Mouse (Mus musculus) neural tube, embryonic 15.5 days (tissue): ENCODE measurements around the gene Bcr. TPM values are rescaled to one million over a fixed set of nuclear protein-coding genes. Genes with fewer than 3 reads are reported as not detected.

Experiments
- ATAC-seq: fragments of 200-750 bp; cut with Nextera tagmentation; 2 replicates; pipeline ENCODE4 v1.8.0; 2017; ENCODE audit warnings: mild to moderate bottlenecking, moderate TSS enrichment, moderate library complexity; ENCODE audit not compliant: low FRiP score
- H3K27ac ChIP-seq: fragments of 300-500 bp; sonication (generic); replicated peaks from 2 replicates; pipeline ENCODE4 v1.5.1; 2015; ENCODE audit warnings: mild to moderate bottlenecking, inconsistent platforms
- H3K27me3 ChIP-seq: fragments of 300-500 bp; sonication (generic); replicated peaks from 2 replicates; pipeline ENCODE4 v1.6.1; 2015; ENCODE audit warnings: inconsistent platforms
- H3K36me3 ChIP-seq: fragments of 300-500 bp; sonication (generic); 2 replicates; pipeline ENCODE4 v1.6.1; 2015; ENCODE audit warnings: inconsistent platforms
- H3K4me1 ChIP-seq: fragments of 300-500 bp; sonication (generic); 2 replicates; pipeline ENCODE4 v1.6.1; 2015; ENCODE audit warnings: inconsistent platforms
- H3K4me2 ChIP-seq: fragments of 300-500 bp; sonication (generic); 2 replicates; pipeline ENCODE4 v1.6.1; 2015; ENCODE audit warnings: inconsistent platforms, mild to moderate bottlenecking, moderate library complexity
- H3K4me3 ChIP-seq: fragments of 300-500 bp; sonication (generic); replicated peaks from 2 replicates; pipeline ENCODE4 v1.5.1; 2015; ENCODE audit warnings: mild to moderate bottlenecking, inconsistent platforms
- H3K9ac ChIP-seq: fragments of 300-500 bp; sonication (generic); replicated peaks from 2 replicates; pipeline ENCODE4 v1.6.1; 2015; ENCODE audit warnings: mild to moderate bottlenecking, inconsistent platforms
- H3K9me3 ChIP-seq: fragments of 300-500 bp; sonication (generic); replicated peaks from 2 replicates; pipeline ENCODE4 v1.6.1; 2016; ENCODE audit warnings: inconsistent platforms
- WGBS: fragments of 180-500 bp; shearing (Covaris S2); methylation state at CpG from one replicate; pipeline ENCODE4 v1.1.7; 2015; ENCODE audit warnings: mixed read lengths; 5-methylcytosine and 5-hydroxymethylcytosine counted together
- polyA plus RNA-seq: library from polyadenylated mRNA; unstranded; fragments of >200 nt; fragmentation: Nextera tagmentation; extraction: Ambion mirVana; gene quantifications from 2 replicates; pipeline ENCODE4 v1.2.1, GENCODE M21; 2015

Gene Bcr
- polyA plus RNA-seq, 1 experiment from 2014 or later = 15.6 TPM

GRCm38 (mm10) chr10:75115240-75115639 lies 54.8 kb downstream of the Bcr start:
- Histone ChIP-seq H3K4me2 (no peak overlapping the region), H3K4me1 (peaks cover 49% of the 10 kb centered on the region), H3K9ac (no peak overlapping the region), H3K27me3 (no peaks in the 10 kb centered on the region), H3K9me3 (no peaks in the 10 kb centered on the region), H3K36me3 (no peaks in the 10 kb centered on the region), H3K4me3 (no peak overlapping the region), H3K27ac (no peak overlapping the region)
- 77% methylated on average over 5 of the region's 5 CpGs for WGBS
- no peak for ATAC-seq

GRCm38 (mm10) chr10:75116842-75117457 lies 56.6 kb downstream of the Bcr start:
- no peaks in the 10 kb centered on the region for H3K9me3 ChIP-seq
- no peaks in the 10 kb centered on the region for H3K36me3 ChIP-seq
- no peak overlapping the region for H3K27ac ChIP-seq
- no peaks in the 10 kb centered on the region for H3K27me3 ChIP-seq
- no peak overlapping the region for H3K4me2 ChIP-seq
- WGBS = 80% methylated on average over 7 of the region's 7 CpGs
- H3K9ac ChIP-seq = no peak overlapping the region
- ATAC-seq = no peak
- peaks cover 51% of the 10 kb centered on the region for H3K4me1 ChIP-seq
- no peak overlapping the region for H3K4me3 ChIP-seq

GRCm38 (mm10) chr10:75118444-75118843 lies 58.1 kb downstream of the Bcr start:
- no peaks in the 10 kb centered on the region for H3K36me3 ChIP-seq
- H3K27ac ChIP-seq = no peak overlapping the region
- 86% methylated on average over 6 of the region's 6 CpGs for WGBS
- H3K4me1 ChIP-seq = peaks cover 41% of the 10 kb centered on the region
- no peaks in the 10 kb centered on the region for H3K9me3 ChIP-seq
- H3K9ac ChIP-seq = no peak overlapping the region
- no peak for ATAC-seq
- H3K4me3 ChIP-seq = no peak overlapping the region
- H3K4me2 ChIP-seq = no peak overlapping the region
- H3K27me3 ChIP-seq = no peaks in the 10 kb centered on the region

DNA sequence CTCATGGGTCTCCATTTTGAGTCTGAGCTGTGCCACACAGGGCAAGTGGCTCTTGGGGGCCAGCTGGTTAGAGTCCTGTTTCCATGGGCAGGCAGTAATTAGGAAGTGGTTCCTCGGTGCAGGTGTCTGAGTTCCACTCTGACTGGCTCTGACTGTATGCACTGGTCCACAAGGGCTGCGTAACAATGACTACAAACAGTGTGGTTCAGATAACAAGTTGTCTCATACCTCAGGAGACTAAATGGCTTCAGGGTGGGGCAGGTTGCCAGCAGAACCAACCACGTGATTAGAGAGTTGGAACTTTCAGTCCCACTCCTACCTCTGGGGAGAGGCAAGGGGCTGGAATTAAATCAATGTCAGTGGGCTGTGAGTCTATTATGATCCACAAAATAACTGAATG lies 59.0 kb downstream of the Bcr start:
- H3K9ac ChIP-seq = no peak overlapping the region
- H3K9me3 ChIP-seq = no peaks in the 10 kb centered on the region
- H3K4me1 ChIP-seq = peaks cover 37% of the 10 kb centered on the region
- no peak overlapping the region for H3K4me3 ChIP-seq
- ATAC-seq = no peak
- H3K4me2 ChIP-seq = no peak overlapping the region
- H3K27me3 ChIP-seq = no peaks in the 10 kb centered on the region
- no peaks in the 10 kb centered on the region for H3K36me3 ChIP-seq
- no peak overlapping the region for H3K27ac ChIP-seq
- 73% methylated on average over 3 of the region's 3 CpGs for WGBS

DNA sequence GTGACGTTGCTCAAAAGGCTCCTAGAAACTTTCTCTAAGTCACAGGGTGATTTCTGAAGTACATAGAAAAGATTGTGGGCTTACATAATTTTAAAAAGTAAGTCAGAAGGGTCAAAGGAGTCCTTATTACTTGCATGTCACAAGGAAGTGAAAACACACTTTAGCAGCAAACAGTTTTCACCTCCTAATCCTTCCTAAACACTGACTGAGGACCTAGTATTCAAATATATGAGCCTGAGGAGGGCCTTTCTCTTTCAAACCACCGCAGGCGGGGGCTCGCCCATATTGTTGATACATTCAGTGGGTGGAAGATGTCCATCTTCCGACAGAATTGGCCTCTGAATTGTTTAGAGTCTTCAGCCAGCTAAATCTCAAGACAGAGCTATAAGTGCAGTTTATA lies 59.8 kb downstream of the Bcr start:
- no peak overlapping the region for H3K9ac ChIP-seq
- H3K4me1 ChIP-seq = peaks cover 33% of the 10 kb centered on the region
- H3K4me2 ChIP-seq = no peak overlapping the region
- 83% methylated on average over 5 of the region's 5 CpGs for WGBS
- H3K27me3 ChIP-seq = no peaks in the 10 kb centered on the region
- no peak for ATAC-seq
- H3K4me3 ChIP-seq = no peak overlapping the region
- H3K36me3 ChIP-seq = peaks cover 4% of the 10 kb centered on the region; the same call in 1 of the 2 replicates
- no peaks in the 10 kb centered on the region for H3K9me3 ChIP-seq
- no peak overlapping the region for H3K27ac ChIP-seq

GRCm38 (mm10) chr10:75121028-75121427 lies 60.6 kb downstream of the Bcr start:
- H3K4me3 ChIP-seq = no peak overlapping the region
- no peak overlapping the region for H3K9ac ChIP-seq
- no peak overlapping the region for H3K27ac ChIP-seq
- H3K4me2 ChIP-seq = no peak overlapping the region
- peaks cover 10% of the 10 kb centered on the region; the same call in 1 of the 2 replicates for H3K36me3 ChIP-seq
- peak; percentile 40; the same call in 1 of the 2 replicates for ATAC-seq
- no peaks in the 10 kb centered on the region for H3K9me3 ChIP-seq
- no peaks in the 10 kb centered on the region for H3K27me3 ChIP-seq
- H3K4me1 ChIP-seq = peaks cover 27% of the 10 kb centered on the region
- WGBS = 41% methylated on average over 5 of the region's 5 CpGs

- no peak overlapping the region for H3K4me2 ChIP-seq
- 44% methylated on average over 4 of the region's 4 CpGs for WGBS
- H3K4me3 ChIP-seq = no peak overlapping the region
- peaks cover 13% of the 10 kb centered on the region for H3K4me1 ChIP-seq
- ATAC-seq = no peak
- H3K27ac ChIP-seq = no peak overlapping the region
- peaks cover 10% of the 10 kb centered on the region for H3K36me3 ChIP-seq
- no peaks in the 10 kb centered on the region for H3K9me3 ChIP-seq
- no peaks in the 10 kb centered on the region for H3K27me3 ChIP-seq
- no peak overlapping the region for H3K9ac ChIP-seq
Observed at GRCm38 (mm10) chr10:75125577-75125976, 65.2 kb downstream of the Bcr start.

DNA sequence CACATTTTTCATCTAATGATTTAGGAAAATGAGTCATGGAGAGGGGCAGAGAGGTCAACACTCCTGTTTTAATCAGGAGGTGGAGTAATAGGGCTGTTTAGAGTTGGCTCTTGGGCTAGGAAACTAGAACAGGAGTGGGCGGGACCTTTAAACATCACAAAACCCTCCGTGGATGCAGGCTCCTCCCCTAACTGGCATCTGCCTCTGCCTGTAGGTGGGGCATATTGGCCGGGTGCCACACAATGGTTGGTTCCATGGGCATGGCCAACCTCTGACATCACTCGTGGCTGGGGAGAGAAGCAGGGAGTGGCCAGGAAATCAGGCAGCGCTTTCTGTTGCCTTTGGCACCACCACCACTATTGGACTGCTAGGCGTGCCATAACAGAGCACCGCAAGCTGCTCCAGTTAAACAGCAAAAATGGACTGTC lies 68.9 kb downstream of the Bcr start:
- Histone ChIP-seq H3K9me3 (no peaks in the 10 kb centered on the region), H3K9ac (no peak overlapping the region), H3K36me3 (peaks cover 35% of the 10 kb centered on the region), H3K27ac (no peak overlapping the region), H3K4me3 (no peak overlapping the region), H3K27me3 (no peaks in the 10 kb centered on the region), H3K4me1 (no peaks in the 10 kb centered on the region), H3K4me2 (no peak overlapping the region)
- 84% methylated on average over 7 of the region's 7 CpGs for WGBS
- ATAC-seq = no peak

DNA sequence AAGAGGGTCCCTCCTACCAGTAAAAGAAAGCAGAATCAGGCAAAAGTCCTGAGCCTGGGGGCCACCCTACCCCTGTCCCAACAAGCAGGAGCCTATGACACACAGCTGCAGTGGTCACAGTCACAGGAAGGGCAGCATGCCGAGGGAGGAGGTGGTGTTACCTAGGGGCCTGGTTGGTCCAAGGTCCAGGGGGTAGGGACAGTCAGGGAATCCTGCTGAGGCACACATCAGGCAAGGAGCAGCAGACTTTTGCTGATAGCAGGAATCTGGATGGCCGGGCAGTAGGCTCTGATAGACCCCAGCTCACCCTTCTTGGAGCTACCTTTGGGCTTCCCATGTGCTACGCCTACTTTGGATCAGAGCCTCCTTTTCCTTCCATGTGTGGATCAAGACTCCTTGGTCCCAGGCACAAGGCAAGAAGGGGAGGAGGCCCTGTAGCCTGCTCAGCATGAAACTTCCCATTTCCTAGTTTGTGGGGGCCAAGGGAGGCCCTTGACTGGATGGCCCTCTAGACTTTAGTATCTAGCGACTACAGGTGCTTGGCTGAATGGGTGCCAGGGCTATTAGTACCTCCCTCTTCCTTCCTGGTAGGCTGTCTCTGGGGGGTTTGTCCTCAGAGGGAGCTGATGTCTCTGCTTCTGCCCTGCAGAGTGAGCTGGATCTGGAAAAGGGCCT lies 70.1 kb downstream of the Bcr start:
- H3K9me3 ChIP-seq = no peaks in the 10 kb centered on the region
- ATAC-seq = no peak
- H3K4me1 ChIP-seq = no peaks in the 10 kb centered on the region
- H3K27me3 ChIP-seq = no peaks in the 10 kb centered on the region
- no peak overlapping the region for H3K4me3 ChIP-seq
- no peak overlapping the region for H3K27ac ChIP-seq
- no peak overlapping the region for H3K9ac ChIP-seq
- 84% methylated on average over 4 of the region's 4 CpGs for WGBS
- H3K4me2 ChIP-seq = no peak overlapping the region
- peaks cover 28% of the 10 kb centered on the region for H3K36me3 ChIP-seq

DNA sequence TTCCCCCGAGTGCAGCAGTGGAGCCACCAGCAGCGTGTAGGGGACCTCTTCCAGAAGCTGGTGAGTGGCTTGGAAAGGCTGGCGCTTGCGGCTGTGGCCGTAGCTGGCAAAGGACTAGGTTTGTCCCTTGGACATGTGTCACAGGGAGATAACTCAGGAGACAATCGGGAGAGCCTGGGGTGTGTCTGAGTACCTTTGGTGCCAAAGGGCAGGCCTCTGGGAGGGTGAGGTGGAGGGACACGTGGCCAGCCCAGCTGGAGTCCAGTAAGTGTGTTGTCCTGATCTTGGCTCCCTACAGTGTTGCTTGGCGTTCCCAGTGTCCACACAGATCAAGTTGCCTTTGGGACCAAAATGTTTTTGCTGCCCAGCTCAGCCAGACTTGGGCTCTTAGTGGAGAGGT lies 71.2 kb downstream of the Bcr start:
- Histone ChIP-seq H3K4me1 (no peaks in the 10 kb centered on the region), H3K4me2 (no peak overlapping the region), H3K9ac (no peak overlapping the region), H3K27me3 (no peaks in the 10 kb centered on the region), H3K36me3 (peaks cover 35% of the 10 kb centered on the region), H3K27ac (no peak overlapping the region), H3K9me3 (no peaks in the 10 kb centered on the region), H3K4me3 (no peak overlapping the region)
- 72% methylated on average over 8 of the region's 8 CpGs for WGBS
- no peak for ATAC-seq

GRCm38 (mm10) chr10:75134861-75135517 lies 74.6 kb downstream of the Bcr start:
- Histone ChIP-seq H3K36me3 (peaks cover 67% of the 10 kb centered on the region), H3K4me1 (no peaks in the 10 kb centered on the region), H3K27ac (no peak overlapping the region), H3K9ac (no peak overlapping the region), H3K4me3 (no peak overlapping the region), H3K27me3 (no peaks in the 10 kb centered on the region), H3K4me2 (no peak overlapping the region), H3K9me3 (no peaks in the 10 kb centered on the region)
- ATAC-seq = no peak
- WGBS = 65% methylated on average over 15 of the region's 15 CpGs
